21 mouse cellular contexts compared by ENCODE assay signal in genomic region chr3:107790227-107790626, GRCm38 (mm10). TPM values are rescaled to one million over a fixed set of nuclear protein-coding genes. Genes with fewer than 3 reads are reported as not detected.
A peak's percentile ranks its signal among the peaks of the same experiment; 100 is the strongest.
DNase-seq lines count a peak whose midpoint lies in the region; ATAC-seq and TF ChIP-seq lines count a peak whose summit lies in the region.
"Had no signal": no experiment of that assay in that cellular context is flagged by ENCODE, and none has a peak within 500 bp of the region (broad histone marks: within the 10 kb centered on the region; RNA-seq: fewer than 3 reads in every experiment).

No protein-coding gene starts in this region.

- peaks cover 18% of the 10 kb centered on the region for H3K4me1 ChIP-seq in liver, adult 2 months (ENCODE audit: control insufficient read depth, insufficient read depth, low read length)
- H3K4me1 ChIP-seq in intestine, embryonic 15.5 days (replicated peaks): peaks cover 26% of the 10 kb centered on the region
- peaks cover 4% of the 10 kb centered on the region; the same call in 1 of the 2 replicates for H3K4me1 ChIP-seq in intestine, postnatal 0 days (replicated peaks; ENCODE audit: control insufficient read depth, insufficient read depth, low read length)
- peaks cover 22% of the 10 kb centered on the region for H3K4me1 ChIP-seq in small intestine, adult 2 months (ENCODE audit: control insufficient read depth, insufficient read depth, insufficient read length, low read length)
- H3K4me1 ChIP-seq in forebrain, embryonic 13.5 days: peaks cover 26% of the 10 kb centered on the region

- DNase-seq in liver, adult 2 months (ENCODE audit: extremely low read depth, low read depth, low spot score): peak; percentile 88
- DNase-seq in liver: no peak
- DNase-seq: adrenal gland, postnatal 14 days; cerebellum, adult 11-12 months; cerebellum, adult 9-10 months; cerebellum, postnatal 25 days; forebrain, postnatal 0 days; gastrocnemius, postnatal 14 days; heart, adult 2 months; heart, postnatal 14 days had no signal

- H3K27ac ChIP-seq in liver, adult 2 months (replicated peaks; ENCODE audit: insufficient read depth, low read depth, low read length): peak overlapping the region; percentile 36
- H3K27ac ChIP-seq in intestine, embryonic 15.5 days: no peak overlapping the region
- no peak overlapping the region for H3K27ac ChIP-seq in intestine, postnatal 0 days (ENCODE audit: low read depth, low read length)
- H3K27ac ChIP-seq in small intestine, adult 2 months (ENCODE audit: insufficient read depth, low read depth, low read length): peak overlapping the region; percentile 61; the same call in 1 of the 2 replicates
- H3K27ac ChIP-seq in forebrain, embryonic 13.5 days: no peak overlapping the region
- H3K27ac ChIP-seq: embryonic facial prominence, embryonic 12.5 days; forebrain, embryonic 12.5 days; heart, adult 2 months; heart, embryonic 15.5 days had no signal

- no peak overlapping the region for H3K4me2 ChIP-seq in intestine, embryonic 15.5 days (replicated peaks)
- no peak overlapping the region for H3K4me2 ChIP-seq in intestine, postnatal 0 days (replicated peaks; ENCODE audit: low read depth)
- no peak overlapping the region for H3K4me2 ChIP-seq in forebrain, embryonic 13.5 days
- H3K4me2 ChIP-seq: embryonic facial prominence, embryonic 12.5 days; forebrain, embryonic 12.5 days; heart, embryonic 11.5 days; heart, embryonic 15.5 days had no signal

- WGBS in liver, adult 2 months: 17% methylated on average over 3 of the region's 3 CpGs
- WGBS in intestine, embryonic 15.5 days: 62% methylated on average over 3 of the region's 3 CpGs
- WGBS in intestine, postnatal 0 days: 50% methylated on average over 3 of the region's 3 CpGs
- WGBS in small intestine, adult 2 months: 32% methylated on average over 3 of the region's 3 CpGs
- WGBS in forebrain, embryonic 13.5 days: 94% methylated on average over 3 of the region's 3 CpGs

- no peaks in the 10 kb centered on the region for H3K36me3 ChIP-seq in liver, adult 2 months (ENCODE audit: control insufficient read depth, insufficient read depth, low read length)
- no peaks in the 10 kb centered on the region for H3K36me3 ChIP-seq in intestine, embryonic 15.5 days
- H3K36me3 ChIP-seq in intestine, postnatal 0 days (ENCODE audit: control insufficient read depth, insufficient read depth): no peaks in the 10 kb centered on the region
- no peaks in the 10 kb centered on the region for H3K36me3 ChIP-seq in small intestine, adult 2 months (ENCODE audit: control insufficient read depth, insufficient read depth, low read length)
- H3K36me3 ChIP-seq in forebrain, embryonic 13.5 days (ENCODE audit: poor library complexity, severe bottlenecking): no peaks in the 10 kb centered on the region
- H3K36me3 ChIP-seq: embryonic facial prominence, embryonic 12.5 days; forebrain, embryonic 12.5 days; heart, embryonic 15.5 days had no signal

- ATAC-seq in intestine, embryonic 15.5 days: peak; percentile 57
- peak; percentile 76 for ATAC-seq in intestine, postnatal 0 days
- ATAC-seq in forebrain, embryonic 13.5 days: no peak
- ATAC-seq: activated CD4-positive, CD25-positive, alpha-beta regulatory T cell, adult 4 months; forebrain, postnatal 0 days; Patski had no signal

- TF ChIP-seq POLR2A in liver, adult 2 months (IDR thresholded peaks at IDR 0.05; ENCODE audit: extremely low read depth, insufficient read depth, low read length): no peak
- TF ChIP-seq POLR2A in small intestine, adult 2 months (IDR thresholded peaks at IDR 0.05; ENCODE audit: low read depth, low read length): no peak

- no peak overlapping the region for H3K9ac ChIP-seq in liver, adult 2 months (ENCODE audit: low read depth, low read length)
- H3K9ac ChIP-seq in intestine, embryonic 15.5 days: no peak overlapping the region
- H3K9ac ChIP-seq in intestine, postnatal 0 days (ENCODE audit: low read depth, low read length): no peak overlapping the region
- H3K9ac ChIP-seq in forebrain, embryonic 13.5 days: no peak overlapping the region
- H3K9ac ChIP-seq: embryonic facial prominence, embryonic 12.5 days; forebrain, embryonic 12.5 days; forebrain, postnatal 0 days; heart, embryonic 15.5 days had no signal

- TF ChIP-seq CTCF in liver, adult 2 months (IDR thresholded peaks at IDR 0.05; ENCODE audit: low read depth, low read length): no peak
- TF ChIP-seq CTCF in intestine, postnatal 0 days (IDR thresholded peaks at IDR 0.05; ENCODE audit: low read depth): no peak
- no peak for TF ChIP-seq CTCF in small intestine, adult 2 months (IDR thresholded peaks at IDR 0.05; ENCODE audit: extremely low read depth, insufficient read length, insufficient replicate concordance, low read depth, low read length)

- no peaks in the 10 kb centered on the region for H3K27me3 ChIP-seq in liver, adult 2 months (ENCODE audit: control insufficient read depth, insufficient read depth, low read length)
- no peaks in the 10 kb centered on the region for H3K27me3 ChIP-seq in intestine, embryonic 15.5 days (replicated peaks)
- H3K27me3 ChIP-seq in intestine, postnatal 0 days (replicated peaks; ENCODE audit: control insufficient read depth, insufficient read depth, low read length): no peaks in the 10 kb centered on the region
- H3K27me3 ChIP-seq in small intestine, adult 2 months (ENCODE audit: control insufficient read depth, insufficient read depth, low read length): no peaks in the 10 kb centered on the region
- H3K27me3 ChIP-seq in forebrain, embryonic 13.5 days: 0 out of 2 replicates have a peak, but pooled peaks cover 3% of the 10 kb centered on the region
- H3K27me3 ChIP-seq: CH12.LX; embryonic facial prominence, embryonic 12.5 days; heart, embryonic 15.5 days; Patski had no signal

- no peak overlapping the region for H3K4me3 ChIP-seq in liver, adult 2 months (ENCODE audit: insufficient read depth, low read depth, low read length)
- no peak overlapping the region for H3K4me3 ChIP-seq in intestine, embryonic 15.5 days (replicated peaks)
- H3K4me3 ChIP-seq in intestine, postnatal 0 days (ENCODE audit: low read depth, low read length): no peak overlapping the region
- H3K4me3 ChIP-seq in small intestine, adult 2 months (ENCODE audit: low read depth, low read length): no peak overlapping the region
- no peak overlapping the region for H3K4me3 ChIP-seq in forebrain, embryonic 13.5 days
- H3K4me3 ChIP-seq: embryonic facial prominence, embryonic 12.5 days; forebrain, embryonic 12.5 days; heart, adult 2 months; heart, embryonic 15.5 days had no signal

- no peaks in the 10 kb centered on the region for H3K79me2 ChIP-seq in liver, adult 2 months (ENCODE audit: control insufficient read depth, insufficient read depth, low read length)

- H3K9me3 ChIP-seq in intestine, embryonic 15.5 days: no peaks in the 10 kb centered on the region
- H3K9me3 ChIP-seq in intestine, postnatal 0 days (ENCODE audit: control insufficient read depth): no peaks in the 10 kb centered on the region
- H3K9me3 ChIP-seq in forebrain, embryonic 13.5 days (replicated peaks): no peaks in the 10 kb centered on the region
- H3K9me3 ChIP-seq: embryonic facial prominence, embryonic 12.5 days; forebrain, embryonic 12.5 days; heart, embryonic 15.5 days had no signal

RNA-seq across cellular contexts. Expression of gene Csf1, which starts 30.0 kb away (rescaled TPM):
- total RNA-seq in liver, adult 2 months (2014; rRNA removed): 3.0 and 3.3 TPM in 2 replicates
- polyA plus RNA-seq in liver, adult 2 months (2012; rRNA removed): 4.6 and 6.6 TPM in 2 replicates
- 12.1 and 13.3 TPM in 2 replicates for polyA plus RNA-seq in intestine, embryonic 15.5 days (2015; fragmentation: Nextera tagmentation; extraction: Ambion mirVana)
- 8.6 and 9.2 TPM in 2 replicates for polyA plus RNA-seq in intestine, postnatal 0 days (2015; fragmentation: Nextera tagmentation; extraction: Ambion mirVana)
- 7.7 and 9.7 TPM in 2 replicates for polyA plus RNA-seq in small intestine, adult 2 months (2012; rRNA removed)
- 4.5 and 4.9 TPM in 2 replicates for polyA plus RNA-seq in forebrain, embryonic 13.5 days (2015; fragmentation: Nextera tagmentation; extraction: Ambion mirVana)

Comparison
In these comparisons a context has a peak if more than half of its experiments do, and no peak if none do; other contexts are left out.
1. H3K27ac ChIP-seq: peak in liver, adult 2 months (single experiment) and small intestine, adult 2 months (single experiment); none in intestine, embryonic 15.5 days (single experiment), intestine, postnatal 0 days (single experiment) and forebrain, embryonic 13.5 days (single experiment).